Mouse (Mus musculus): ENCODE data around the gene Xpnpep3.

Xpnpep3 gene

DNA sequence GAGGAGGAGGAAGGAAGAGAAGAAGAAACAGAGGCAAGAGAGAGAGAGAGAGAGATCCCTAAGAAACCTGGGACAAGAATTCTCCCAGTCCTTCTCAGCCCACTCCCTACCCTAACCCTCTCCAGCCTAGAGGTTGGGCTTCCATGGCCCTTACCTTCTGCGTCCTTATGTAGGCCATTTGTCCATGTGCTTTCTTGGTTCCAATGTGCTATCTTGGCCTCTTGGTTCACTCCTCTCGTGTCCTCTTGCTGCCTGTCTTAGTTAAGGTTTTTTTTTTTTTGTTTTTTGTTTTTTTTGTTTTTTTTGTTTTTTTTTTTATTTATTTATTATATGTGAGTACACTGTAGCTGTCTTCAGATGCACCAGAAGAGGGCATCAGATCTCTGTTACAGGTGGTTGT is 83.0 kb downstream of the Xpnpep3 start:
- DNase-seq: no peak

DNA sequence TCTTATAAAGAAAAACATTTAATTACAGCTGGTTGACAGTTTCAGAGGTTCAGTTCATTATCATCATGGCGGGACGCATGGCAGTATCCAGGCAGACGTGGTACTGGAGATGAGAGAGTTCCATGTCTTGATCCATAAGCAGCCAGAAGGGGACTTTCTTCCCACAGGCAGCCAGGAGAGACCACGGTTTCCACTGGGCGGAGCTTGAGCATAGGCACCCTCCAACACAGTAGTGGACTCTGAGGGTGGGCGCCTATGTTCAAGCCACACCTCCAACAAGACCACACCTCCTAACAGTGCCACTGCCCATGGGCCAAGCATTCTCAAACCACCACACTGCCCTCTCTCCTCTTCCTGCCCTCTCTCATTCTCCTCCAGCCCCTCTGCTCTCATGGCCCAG is 83.8 kb downstream of the Xpnpep3 start:
- no peak for DNase-seq

DNA sequence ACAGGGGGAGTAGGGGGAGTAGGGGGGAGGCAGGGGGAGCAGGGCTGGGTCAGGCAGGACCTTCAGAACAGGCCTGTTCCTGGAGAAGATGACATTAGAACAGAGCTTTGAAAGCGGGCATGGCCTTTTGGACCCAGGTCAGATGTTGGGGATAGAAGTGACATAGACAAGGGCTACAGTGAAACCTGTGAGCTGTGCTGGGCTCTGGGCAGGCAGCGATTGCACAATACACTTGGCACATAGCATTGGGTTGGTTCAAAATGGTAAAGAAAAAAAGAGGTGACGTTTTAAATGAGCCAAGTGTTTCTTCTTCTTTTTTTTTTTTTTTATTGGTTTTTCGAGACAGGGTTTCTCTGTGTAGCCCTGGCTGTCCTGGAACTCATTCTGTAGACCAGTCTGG is 85.5 kb downstream of the Xpnpep3 start:
- DNase-seq: no peak

DNA sequence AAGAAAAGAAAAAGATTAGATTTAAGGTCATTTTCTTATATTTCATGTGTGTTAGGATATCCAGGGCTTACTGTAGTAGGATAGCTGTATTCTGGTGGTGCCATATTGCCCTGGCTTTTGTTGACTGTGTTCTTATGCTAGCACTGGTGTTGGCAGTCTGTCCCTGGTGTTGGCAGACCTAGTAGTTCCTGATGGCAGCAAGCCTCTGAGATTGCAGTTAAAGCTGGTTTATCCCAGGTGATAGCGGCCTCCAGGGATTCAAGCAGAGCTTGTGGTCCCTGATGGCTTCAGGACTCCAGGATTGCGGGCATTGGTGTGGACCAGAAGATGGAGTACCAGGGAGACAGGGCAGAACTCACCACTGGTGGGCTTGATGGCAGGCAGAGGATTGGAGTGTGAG is 103.5 kb downstream of the Xpnpep3 start:
- DNase-seq: no peak

DNA sequence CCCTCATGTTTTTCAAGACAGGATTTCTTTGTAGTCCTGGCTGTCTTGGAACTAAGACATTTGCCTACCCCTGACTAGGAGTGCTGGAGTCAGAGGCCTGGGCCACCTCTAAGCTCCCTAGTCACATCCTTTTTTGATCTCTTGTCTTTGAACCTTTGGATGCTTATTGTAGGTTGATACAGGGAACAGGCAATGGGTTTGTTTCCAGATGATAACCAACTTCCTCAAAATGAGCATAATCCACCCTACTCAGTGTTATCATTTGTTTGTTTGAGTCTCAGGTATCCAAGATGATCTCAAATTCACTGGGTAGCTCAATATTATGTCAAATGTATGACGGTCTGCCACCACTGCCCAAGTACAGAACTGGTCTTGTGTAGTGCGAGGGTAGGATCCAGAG is 104.1 kb downstream of the Xpnpep3 start:
- DNase-seq: no peak
